Mouse (Mus musculus) left cerebral cortex, adult 6 months (tissue): ENCODE data around the gene BC030870. TPM values are rescaled to one million over a fixed set of nuclear protein-coding genes. Genes with fewer than 3 reads are reported as not detected.

Source experiments
- long read RNA-seq, 2 experiments: library from polyadenylated mRNA; unstranded; transcript quantifications; one replicate each; pipeline ENCODE4 v2.0.0; 2019 to 2020
- polyA plus RNA-seq: library from polyadenylated mRNA; unstranded; fragments of <200 nt; fragmentation: Nextera tagmentation; gene quantifications from 2 replicates; pipeline ENCODE4 v1.2.3, GENCODE M21; 2021

Gene BC030870
- not detected in 2 replicates for polyA plus RNA-seq
- long read RNA-seq, experiment 1 = 0 reads
- long read RNA-seq, experiment 2 = 0 reads

GRCm38 (mm10) chr8:65129199-65129788 is at the start of gene BC030870:
Gene BC030870, minus strand, starts transcription at chr8:65129563.

GRCm38 (mm10) chr8:65074733-65075132 is 54.6 kb downstream of the BC030870 start, which contains the start of gene Gm10663:
Gene Gm10663, plus strand, starts transcription at chr8:65075033.

GRCm38 (mm10) chr8:65037117-65037533 is 92.2 kb downstream of the BC030870 start, which contains the start of gene Apela:
Gene Apela, minus strand, starts transcription at chr8:65037336.

Other genes with a start within 250 kb of the BC030870 start
- gene Tmem192, start 182.4 kb downstream of the BC030870 start, polyA plus RNA-seq = 56.8 and 57.7 TPM in 2 replicates
- 0.09 and 0.33 TPM in 2 replicates for gene Trim75, start 141.7 kb downstream of the BC030870 start, polyA plus RNA-seq
- not detected in 2 replicates for gene Trim61, start 111.0 kb downstream of the BC030870 start, polyA plus RNA-seq
- not detected in 2 replicates for gene Trim60, start 111.0 kb downstream of the BC030870 start, polyA plus RNA-seq
- not detected in 2 replicates for gene Apela, start 92.2 kb downstream of the BC030870 start, polyA plus RNA-seq
- gene Gm10663, start 54.5 kb downstream of the BC030870 start, polyA plus RNA-seq = not detected in 2 replicates